Mouse (Mus musculus) limb, embryonic 13.5 days (tissue): Measurements from ENCODE around the gene S100a10. TPM values are rescaled to one million over a fixed set of nuclear protein-coding genes. Genes with fewer than 3 reads are reported as not detected.

ENCODE experiments used
- ATAC-seq: fragments of 200-750 bp; cut with Nextera tagmentation; 2 replicates; pipeline ENCODE4 v1.8.0; 2017; ENCODE audit warnings: low read depth, moderate number of reproducible peaks, moderate TSS enrichment; ENCODE audit not compliant: low FRiP score
- H3K27ac ChIP-seq: fragments of 300-500 bp; sonication (generic); 2 replicates; pipeline ENCODE4 v1.5.1; 2015; ENCODE audit warnings: inconsistent platforms, mild to moderate bottlenecking, moderate library complexity
- H3K27me3 ChIP-seq: fragments of 300-500 bp; sonication (generic); 2 replicates; pipeline ENCODE4 v1.6.1; 2015; ENCODE audit warnings: mild to moderate bottlenecking, inconsistent platforms
- H3K36me3 ChIP-seq: fragments of 300-500 bp; sonication (generic); 2 replicates; pipeline ENCODE4 v1.6.1; 2015; ENCODE audit warnings: inconsistent platforms, mild to moderate bottlenecking, moderate library complexity
- H3K4me1 ChIP-seq: fragments of 300-500 bp; sonication (generic); 2 replicates; pipeline ENCODE4 v1.6.1; 2015; ENCODE audit warnings: inconsistent platforms
- H3K4me2 ChIP-seq: fragments of 300-500 bp; sonication (generic); replicated peaks from 2 replicates; pipeline ENCODE4 v1.6.1; 2015; ENCODE audit warnings: inconsistent platforms, mild to moderate bottlenecking, moderate library complexity
- H3K4me3 ChIP-seq: fragments of 300-500 bp; sonication (generic); 2 replicates; pipeline ENCODE4 v1.5.1; 2015; ENCODE audit warnings: moderate library complexity, mild to moderate bottlenecking, inconsistent platforms
- H3K9ac ChIP-seq: fragments of 300-500 bp; sonication (generic); 2 replicates; pipeline ENCODE4 v1.6.1; 2015; ENCODE audit warnings: mild to moderate bottlenecking, inconsistent platforms
- H3K9me3 ChIP-seq: fragments of 300-500 bp; sonication (generic); 2 replicates; pipeline ENCODE4 v1.6.1; 2016; ENCODE audit warnings: inconsistent platforms
- WGBS: fragments of 180-500 bp; shearing (Covaris S2); methylation state at CpG from one replicate; pipeline ENCODE4 v1.1.7; 2015; 5-methylcytosine and 5-hydroxymethylcytosine counted together
- polyA plus RNA-seq: library from polyadenylated mRNA; unstranded; fragments of >200 nt; fragmentation: Nextera tagmentation; extraction: Ambion mirVana; gene quantifications from 2 replicates; pipeline ENCODE4 v1.2.1, GENCODE M21; 2015

S100a10 gene
- 345 and 367 TPM in 2 replicates for polyA plus RNA-seq

DNA sequence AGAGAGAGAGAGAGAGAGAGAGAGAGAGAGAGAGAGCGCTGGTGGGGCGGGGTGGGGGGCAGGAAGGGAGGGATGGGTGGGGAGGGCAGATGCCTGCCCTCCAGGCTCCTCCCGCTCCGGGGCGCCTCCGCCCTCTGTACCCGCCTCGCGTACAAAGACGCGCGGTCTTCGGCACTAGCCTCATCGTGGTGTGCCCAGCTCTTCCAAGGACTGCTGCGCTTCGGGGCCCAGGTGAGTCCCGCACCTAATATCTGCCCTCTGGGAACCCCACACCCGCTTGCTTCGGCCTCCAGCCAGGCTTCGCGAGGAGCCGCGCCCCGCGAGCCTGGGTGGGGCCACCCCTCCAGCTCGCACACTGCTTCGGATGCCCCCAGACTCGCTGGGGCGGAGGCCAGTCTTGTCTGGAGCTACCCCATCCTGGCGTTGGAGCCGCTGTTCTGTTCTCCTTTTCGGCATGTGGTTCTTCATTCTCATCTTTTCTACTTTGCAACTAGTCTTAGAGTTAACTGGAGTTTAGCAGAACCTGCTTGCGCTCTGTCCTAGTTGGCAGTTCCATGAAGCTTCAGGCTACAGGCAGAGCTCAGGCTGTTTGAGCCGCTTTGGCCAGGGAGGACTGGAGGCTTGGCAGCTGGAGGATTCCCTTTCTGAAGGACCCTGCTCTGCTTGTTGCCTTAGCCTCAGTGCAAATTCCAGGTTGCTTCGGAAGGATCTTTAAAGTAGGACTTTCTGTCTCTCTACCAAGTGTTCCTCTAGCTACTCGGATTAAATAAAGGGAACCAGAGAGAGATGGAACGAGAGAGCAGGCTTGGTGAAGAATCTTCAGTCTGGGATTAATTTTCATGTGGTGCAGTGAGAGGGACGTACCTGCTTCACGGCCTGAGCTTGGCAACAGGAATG is at the start of gene S100a10:
TSS of gene S100a10 (plus strand) at position 100 of the 897 bp plus-strand sequence.
- no peaks in the 10 kb centered on the region for H3K36me3 ChIP-seq
- peak within 1 kb of the TSS; percentile 66 for H3K4me3 ChIP-seq
- peak within 1 kb of the TSS; percentile 74 for H3K4me2 ChIP-seq
- H3K9ac ChIP-seq, result peak within 1 kb of the TSS; percentile 82
- H3K27me3 ChIP-seq, result peaks cover 6% of the 10 kb centered on the region; the same call in 1 of the 2 replicates
- no peaks in the 10 kb centered on the region for H3K9me3 ChIP-seq
- peaks cover 35% of the 10 kb centered on the region for H3K4me1 ChIP-seq
- peak; percentile 84 for ATAC-seq
- peak within 1 kb of the TSS; percentile 85 for H3K27ac ChIP-seq
- WGBS, result 2% methylated on average over 36 of the region's 39 CpGs

DNA sequence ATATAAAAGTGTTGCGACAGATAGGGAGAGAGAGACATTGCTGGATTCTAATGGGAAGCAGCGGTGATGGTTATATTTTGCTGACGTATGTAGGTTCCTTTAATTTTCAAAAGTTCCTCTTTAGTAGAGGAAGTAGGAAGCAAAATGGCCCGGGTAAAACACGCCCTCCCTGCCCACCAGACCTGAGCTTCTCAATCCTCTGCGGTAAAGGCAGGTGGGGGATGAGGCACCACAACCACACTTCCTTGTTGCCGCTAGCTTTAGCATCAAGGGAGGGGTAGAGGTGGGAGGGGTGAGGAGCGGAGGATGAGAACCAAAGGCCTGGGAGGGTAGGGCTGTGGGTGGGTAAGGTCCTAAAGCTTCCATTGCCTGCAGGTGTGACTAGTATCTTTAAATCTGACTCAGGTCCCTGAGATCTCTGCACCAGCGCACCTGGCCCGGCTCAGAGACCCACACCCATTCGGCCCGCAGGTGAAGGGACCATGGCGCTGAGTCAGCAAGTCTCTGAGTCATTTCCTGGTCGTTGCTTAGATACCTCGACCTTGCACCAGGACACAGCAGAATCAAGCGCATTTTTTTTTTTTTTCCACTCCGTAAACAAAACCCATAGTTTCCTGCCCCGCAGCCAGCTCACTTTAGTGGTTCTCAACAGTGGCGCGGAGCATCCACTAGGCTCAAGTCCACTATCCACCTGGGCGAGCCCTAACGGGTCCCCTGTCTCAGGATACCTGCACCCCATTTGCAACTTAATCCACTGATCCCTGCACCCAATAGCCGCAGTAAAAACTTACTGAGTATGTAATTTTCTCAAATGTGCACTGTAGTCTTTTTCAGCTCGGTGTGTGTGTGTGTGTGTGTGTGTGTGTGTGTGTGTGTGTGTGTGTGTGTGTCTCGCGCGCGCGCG is 48.7 kb upstream of the S100a10 start:
- no peak overlapping the region for H3K27ac ChIP-seq
- peaks cover 5% of the 10 kb centered on the region; the same call in 1 of the 2 replicates for H3K27me3 ChIP-seq
- no peaks in the 10 kb centered on the region for H3K36me3 ChIP-seq
- no peaks in the 10 kb centered on the region for H3K4me1 ChIP-seq
- no peak overlapping the region for H3K4me3 ChIP-seq
- no peak overlapping the region for H3K9ac ChIP-seq
- 0 out of 2 replicates have a peak, but pooled peaks cover 6% of the 10 kb centered on the region for H3K9me3 ChIP-seq
- ATAC-seq, result no peak
- H3K4me2 ChIP-seq, result peak overlapping the region; percentile 35
- WGBS, result 34% methylated on average over 28 of the region's 30 CpGs

DNA sequence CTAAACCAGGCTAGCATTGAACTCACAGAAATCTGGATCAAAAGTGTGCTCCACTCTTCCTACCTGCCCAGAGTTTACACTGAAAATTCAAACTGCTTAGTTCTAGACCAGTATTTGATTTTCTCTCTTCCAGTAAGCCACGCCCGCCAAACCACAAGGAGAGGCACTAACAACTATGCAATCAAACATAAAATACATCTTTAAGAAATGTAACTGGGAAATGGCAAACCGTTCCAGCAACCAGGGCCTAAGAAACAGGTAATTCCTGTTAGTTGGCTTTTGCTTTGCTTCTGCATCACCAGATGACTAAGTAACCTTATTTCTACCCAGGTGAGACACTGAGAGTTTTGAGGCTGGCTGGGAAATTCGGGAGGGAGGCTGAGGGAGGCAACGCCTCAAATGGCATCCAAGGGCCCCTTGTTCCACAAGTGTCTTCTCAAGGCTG is 48.0 kb upstream of the S100a10 start:
- no peak overlapping the region for H3K4me2 ChIP-seq
- WGBS, result 58% methylated on average over 5 of the region's 5 CpGs
- no peaks in the 10 kb centered on the region for H3K36me3 ChIP-seq
- ATAC-seq, result no peak
- H3K9ac ChIP-seq, result no peak overlapping the region
- H3K27me3 ChIP-seq, result peaks cover 5% of the 10 kb centered on the region; the same call in 1 of the 2 replicates
- H3K4me3 ChIP-seq, result no peak overlapping the region
- H3K27ac ChIP-seq, result no peak overlapping the region
- H3K9me3 ChIP-seq, result 0 out of 2 replicates have a peak, but pooled peaks cover 6% of the 10 kb centered on the region
- H3K4me1 ChIP-seq, result no peaks in the 10 kb centered on the region

DNA sequence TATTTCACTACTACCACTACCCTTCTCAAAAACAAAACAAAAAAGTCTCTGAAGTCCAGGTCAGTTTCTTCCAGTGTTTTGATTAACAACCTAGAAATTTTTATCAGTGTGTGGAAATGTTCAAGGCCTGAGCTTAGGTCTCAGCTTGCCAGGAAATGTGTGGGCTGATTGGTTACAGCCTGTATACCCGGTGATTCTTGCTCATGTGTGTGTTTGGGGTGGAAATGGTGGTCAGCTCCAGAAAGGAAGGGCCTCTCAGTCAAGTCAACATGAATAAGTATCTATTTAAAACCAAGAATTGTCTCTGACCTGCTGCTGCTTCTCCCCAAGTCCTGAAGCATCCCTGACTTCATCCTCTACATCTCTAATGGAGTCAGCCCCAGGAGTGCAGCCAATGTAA is 45.6 kb upstream of the S100a10 start:
- no peaks in the 10 kb centered on the region for H3K9me3 ChIP-seq
- H3K36me3 ChIP-seq, result no peaks in the 10 kb centered on the region
- H3K4me2 ChIP-seq, result no peak overlapping the region
- no peak overlapping the region for H3K27ac ChIP-seq
- H3K4me3 ChIP-seq, result no peak overlapping the region
- H3K27me3 ChIP-seq, result peaks cover 5% of the 10 kb centered on the region; the same call in 1 of the 2 replicates
- 69% methylated on average over 1 of the region's 1 CpGs for WGBS
- no peaks in the 10 kb centered on the region for H3K4me1 ChIP-seq
- no peak for ATAC-seq
- H3K9ac ChIP-seq, result no peak overlapping the region

DNA sequence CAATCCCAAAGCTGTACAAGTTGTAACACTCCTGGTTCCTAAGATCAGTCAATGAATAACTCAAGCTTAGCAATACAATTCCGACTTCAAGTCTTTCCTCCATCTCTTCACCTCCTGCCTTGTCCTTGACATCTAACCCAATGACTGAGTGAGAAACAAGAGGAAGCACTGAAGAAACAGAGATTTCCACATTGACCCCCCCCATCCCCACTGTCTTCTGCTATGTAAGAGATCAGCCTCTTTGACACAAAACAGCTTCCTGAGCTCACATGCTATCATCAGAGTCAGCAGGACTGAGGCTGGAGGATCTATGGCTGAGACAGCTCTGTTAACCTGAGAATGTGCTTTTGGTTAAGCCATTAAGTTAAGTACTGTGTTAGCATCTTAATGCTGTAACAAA is 43.8 kb upstream of the S100a10 start:
- Histone ChIP-seq H3K4me2 (no peak overlapping the region), H3K9ac (no peak overlapping the region), H3K4me1 (no peaks in the 10 kb centered on the region), H3K36me3 (no peaks in the 10 kb centered on the region), H3K27me3 (peaks cover 5% of the 10 kb centered on the region; the same call in 1 of the 2 replicates), H3K4me3 (no peak overlapping the region), H3K27ac (no peak overlapping the region), H3K9me3 (no peaks in the 10 kb centered on the region)
- ATAC-seq, result no peak
- 86% methylated on average over 1 of the region's 1 CpGs for WGBS

DNA sequence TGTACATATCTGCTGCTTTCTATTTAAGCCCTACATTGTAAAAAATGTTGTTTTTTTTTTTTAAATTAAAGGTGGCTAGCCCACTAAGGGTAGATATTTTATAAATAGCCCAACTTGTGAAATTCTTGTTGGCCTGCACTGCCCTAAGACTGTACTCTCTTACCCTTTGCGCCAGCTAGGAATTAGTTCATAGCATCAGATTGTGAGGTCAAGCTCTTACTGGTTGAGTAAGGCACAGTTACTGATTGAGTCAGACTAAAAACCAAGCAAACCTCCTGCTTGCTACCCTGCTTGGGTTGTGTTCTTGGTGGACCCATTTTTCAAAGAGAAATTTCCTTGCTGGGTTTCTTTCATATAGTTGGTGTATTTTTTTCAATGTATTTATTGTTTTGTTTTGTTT is 43.1 kb upstream of the S100a10 start:
- no peaks in the 10 kb centered on the region for H3K36me3 ChIP-seq
- H3K4me1 ChIP-seq, result no peaks in the 10 kb centered on the region
- ATAC-seq, result no peak
- H3K27me3 ChIP-seq, result no peaks in the 10 kb centered on the region
- H3K27ac ChIP-seq, result no peak overlapping the region
- no peaks in the 10 kb centered on the region for H3K9me3 ChIP-seq
- H3K4me3 ChIP-seq, result no peak overlapping the region
- WGBS, result 90% methylated on average over 1 of the region's 1 CpGs
- H3K9ac ChIP-seq, result no peak overlapping the region
- no peak overlapping the region for H3K4me2 ChIP-seq

DNA sequence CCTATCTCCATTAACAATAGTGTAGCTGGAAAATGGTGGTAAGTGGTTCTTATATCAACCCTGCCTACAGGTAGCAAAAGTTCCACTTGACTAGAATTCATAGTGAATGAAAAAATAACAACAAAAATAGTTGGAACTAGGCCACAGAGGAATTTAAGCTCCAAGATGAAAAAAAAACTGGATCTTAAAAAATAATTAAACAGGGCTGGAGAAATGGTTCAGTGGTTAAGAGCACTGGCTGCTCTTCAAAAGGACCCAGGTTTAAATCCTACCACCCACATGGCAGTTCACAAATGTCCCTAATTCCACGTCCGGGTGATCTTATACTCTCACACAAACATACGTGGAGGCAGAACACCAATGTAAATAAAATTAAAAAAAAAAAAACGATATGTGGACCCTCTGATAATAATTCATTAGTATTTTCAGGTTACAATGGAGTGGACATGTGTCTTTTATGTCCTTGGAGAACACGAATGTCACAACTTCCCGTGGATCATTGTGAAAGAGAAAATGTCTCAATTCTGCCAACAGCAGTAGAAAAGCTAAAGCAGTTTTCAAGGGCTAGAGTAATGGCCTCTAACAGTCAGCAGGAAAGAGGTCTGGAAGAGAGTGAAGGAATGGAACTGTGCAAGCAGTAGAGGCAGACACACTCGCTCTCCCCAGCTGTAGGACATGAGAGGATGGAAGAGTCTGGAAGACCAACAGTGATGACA is 42.3 kb upstream of the S100a10 start:
- H3K36me3 ChIP-seq, result no peaks in the 10 kb centered on the region
- no peak overlapping the region for H3K4me3 ChIP-seq
- no peak overlapping the region for H3K27ac ChIP-seq
- H3K4me1 ChIP-seq, result no peaks in the 10 kb centered on the region
- 74% methylated on average over 7 of the region's 7 CpGs for WGBS
- H3K27me3 ChIP-seq, result no peaks in the 10 kb centered on the region
- H3K4me2 ChIP-seq, result no peak overlapping the region
- no peak for ATAC-seq
- no peaks in the 10 kb centered on the region for H3K9me3 ChIP-seq
- H3K9ac ChIP-seq, result no peak overlapping the region

DNA sequence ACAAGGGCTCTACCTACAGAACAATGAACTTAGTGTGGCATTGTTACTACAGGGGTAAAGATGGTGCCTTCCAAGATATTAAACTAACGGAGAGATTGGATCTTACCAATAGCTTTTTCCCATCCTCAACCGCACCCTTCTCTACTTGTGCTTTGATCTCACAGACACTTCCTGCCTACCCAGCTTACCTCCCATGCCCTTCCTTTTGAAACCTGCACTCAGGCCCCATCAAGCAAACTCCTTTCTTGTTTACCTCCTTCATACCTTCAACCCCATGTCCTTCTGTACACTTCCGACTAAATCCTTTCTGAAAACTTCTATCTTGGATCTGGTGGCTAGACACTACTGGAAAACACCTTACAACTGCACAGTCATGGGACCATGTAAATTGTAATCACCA is 40.3 kb upstream of the S100a10 start:
- H3K4me3 ChIP-seq, result no peak overlapping the region
- no peak overlapping the region for H3K9ac ChIP-seq
- H3K9me3 ChIP-seq, result no peaks in the 10 kb centered on the region
- H3K27me3 ChIP-seq, result no peaks in the 10 kb centered on the region
- no peaks in the 10 kb centered on the region for H3K4me1 ChIP-seq
- no peaks in the 10 kb centered on the region for H3K36me3 ChIP-seq
- H3K4me2 ChIP-seq, result no peak overlapping the region
- 90% methylated on average over 3 of the region's 3 CpGs for WGBS
- H3K27ac ChIP-seq, result no peak overlapping the region
- no peak for ATAC-seq

DNA sequence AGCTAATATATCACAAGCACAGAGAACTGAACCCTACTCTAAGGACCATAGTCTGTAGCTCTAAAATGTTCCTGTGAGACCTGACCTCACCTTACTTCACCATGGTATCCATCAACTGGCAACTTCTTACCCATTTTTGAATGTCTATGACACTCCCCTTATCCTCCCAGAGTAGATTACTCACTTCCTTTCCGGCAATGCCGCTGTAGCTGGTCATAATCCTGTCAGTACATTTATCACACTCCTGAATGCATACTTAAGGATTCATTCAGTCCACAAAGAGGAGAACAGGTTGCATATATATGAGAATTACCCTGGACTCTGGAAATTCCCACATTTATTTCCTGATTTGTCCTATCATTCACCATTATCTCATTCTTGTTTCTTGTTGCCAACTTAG is 37.5 kb upstream of the S100a10 start:
- no peaks in the 10 kb centered on the region for H3K9me3 ChIP-seq
- H3K27ac ChIP-seq, result no peak overlapping the region
- no peak for ATAC-seq
- H3K4me3 ChIP-seq, result no peak overlapping the region
- H3K36me3 ChIP-seq, result no peaks in the 10 kb centered on the region
- H3K4me1 ChIP-seq, result peaks cover 9% of the 10 kb centered on the region
- no peak overlapping the region for H3K4me2 ChIP-seq
- 89% methylated on average over 2 of the region's 2 CpGs for WGBS
- H3K9ac ChIP-seq, result no peak overlapping the region
- H3K27me3 ChIP-seq, result no peaks in the 10 kb centered on the region

DNA sequence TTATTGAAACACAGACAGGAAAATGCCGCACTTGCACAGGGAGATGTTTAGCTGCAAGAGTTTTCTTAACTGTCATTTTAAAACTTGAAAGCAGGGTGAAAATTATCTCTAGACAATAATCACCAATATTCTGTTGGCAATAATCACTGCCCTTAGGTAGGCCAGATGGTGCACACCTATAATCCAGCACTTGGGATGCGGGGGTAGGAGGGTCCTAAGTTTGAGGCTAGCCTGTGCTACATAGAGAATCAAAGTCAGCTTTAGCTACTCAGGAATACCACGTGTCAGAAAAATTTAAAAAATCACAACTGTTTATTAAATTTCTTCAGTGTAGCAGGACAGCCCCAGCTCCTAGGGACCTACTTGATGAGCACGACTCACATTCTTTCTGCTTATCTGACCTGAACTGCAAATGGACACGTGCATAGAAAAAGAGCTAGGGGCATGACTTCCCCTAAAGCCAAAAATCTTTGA is 35.0 kb upstream of the S100a10 start:
- Histone ChIP-seq H3K4me2 (peak overlapping the region; percentile 67), H3K9ac (peak overlapping the region; percentile 84; the same call in 1 of the 2 replicates), H3K4me3 (peak overlapping the region; percentile 73), H3K27me3 (no peaks in the 10 kb centered on the region), H3K36me3 (peaks cover 10% of the 10 kb centered on the region), H3K9me3 (no peaks in the 10 kb centered on the region), H3K27ac (no peak overlapping the region; the same call in 1 of the 2 replicates), H3K4me1 (peaks cover 9% of the 10 kb centered on the region)
- 55% methylated on average over 5 of the region's 5 CpGs for WGBS
- peak; percentile 38 for ATAC-seq
